Mouse (Mus musculus): Measurements from ENCODE around the gene Col4a5.

Col4a5 gene

DNA sequence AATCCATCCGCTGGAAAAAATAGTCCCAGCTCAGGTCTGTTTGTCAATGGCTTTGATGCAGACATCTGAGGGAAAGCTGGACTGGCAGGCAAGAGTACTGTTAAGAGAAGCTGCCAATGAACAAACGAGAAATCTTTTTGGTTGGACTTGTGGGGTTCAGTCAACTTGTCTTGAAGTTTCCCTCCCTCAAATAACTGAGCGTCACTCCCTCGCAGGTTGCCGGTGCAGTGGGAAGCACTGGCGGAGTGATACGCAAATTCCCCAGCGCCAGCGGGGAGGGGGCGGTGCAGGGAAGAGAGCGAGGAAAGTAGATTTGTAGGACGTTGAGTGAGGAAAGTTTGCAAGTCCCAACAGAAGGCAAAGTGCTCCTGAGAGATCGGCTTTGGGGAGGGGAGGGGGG lies at the start of gene Col4a5:
TSS of gene Col4a5 (plus strand) at position 276 of the 400 bp plus-strand sequence.
- peak; percentile 78 to 89 for DNase-seq

DNA sequence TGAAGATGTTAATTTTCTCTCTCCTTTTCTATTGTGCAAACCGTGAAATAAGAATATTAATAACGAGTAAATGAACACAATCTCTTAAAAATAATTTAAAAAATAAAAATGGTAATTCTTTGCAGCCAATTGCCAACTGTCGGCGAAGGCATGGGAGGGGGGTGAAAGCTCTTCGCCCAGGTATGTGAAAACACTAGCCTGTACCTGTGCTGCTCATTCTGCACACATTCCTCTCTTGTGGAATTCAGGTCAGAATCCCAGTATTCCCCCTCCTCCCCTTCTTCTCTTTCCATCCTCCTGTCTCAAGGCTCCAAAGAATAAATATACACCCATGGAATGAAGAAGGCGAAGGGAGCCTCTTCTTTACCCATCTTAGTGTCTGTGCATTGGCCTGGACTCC lies 38.4 kb upstream of the Col4a5 start:
- DNase-seq = no peak

DNA sequence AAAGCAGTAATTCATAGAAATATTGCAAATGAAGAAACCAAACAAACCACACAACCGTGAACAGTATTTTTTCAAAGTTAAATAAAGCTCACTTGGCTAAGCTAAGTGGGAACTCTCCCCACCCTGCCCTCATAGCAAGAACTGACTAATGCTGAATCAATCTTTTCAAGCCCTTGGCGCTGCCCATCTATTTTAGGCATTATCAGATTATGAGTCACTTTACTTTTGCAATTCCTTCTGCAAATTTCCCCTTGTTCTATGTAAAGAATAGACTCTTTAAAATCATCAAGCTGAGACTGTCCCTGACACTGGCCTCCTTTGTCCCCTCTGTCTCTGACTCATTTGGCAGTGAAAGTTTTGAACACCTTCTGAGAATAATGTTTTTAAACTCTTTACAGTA lies 35.8 kb upstream of the Col4a5 start:
- DNase-seq = no peak

DNA sequence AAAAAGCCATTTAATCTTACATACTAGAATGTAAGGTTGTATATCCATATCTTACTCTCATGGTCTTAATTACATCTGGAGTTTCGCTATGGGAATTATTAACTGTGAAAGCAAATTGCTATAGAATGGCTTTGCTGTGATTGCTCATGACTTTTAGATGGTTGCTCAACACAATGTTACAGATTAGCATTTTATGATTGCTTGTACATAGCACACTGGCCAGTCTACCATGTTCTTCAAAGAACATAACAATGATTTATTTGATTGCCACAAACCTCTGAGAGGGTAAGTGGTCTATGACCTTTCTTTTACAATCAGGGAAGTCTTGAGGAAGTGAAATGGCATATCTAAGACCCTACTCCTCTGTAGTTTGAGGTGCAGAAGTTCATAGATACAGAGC lies 27.2 kb upstream of the Col4a5 start:
- DNase-seq = no peak

DNA sequence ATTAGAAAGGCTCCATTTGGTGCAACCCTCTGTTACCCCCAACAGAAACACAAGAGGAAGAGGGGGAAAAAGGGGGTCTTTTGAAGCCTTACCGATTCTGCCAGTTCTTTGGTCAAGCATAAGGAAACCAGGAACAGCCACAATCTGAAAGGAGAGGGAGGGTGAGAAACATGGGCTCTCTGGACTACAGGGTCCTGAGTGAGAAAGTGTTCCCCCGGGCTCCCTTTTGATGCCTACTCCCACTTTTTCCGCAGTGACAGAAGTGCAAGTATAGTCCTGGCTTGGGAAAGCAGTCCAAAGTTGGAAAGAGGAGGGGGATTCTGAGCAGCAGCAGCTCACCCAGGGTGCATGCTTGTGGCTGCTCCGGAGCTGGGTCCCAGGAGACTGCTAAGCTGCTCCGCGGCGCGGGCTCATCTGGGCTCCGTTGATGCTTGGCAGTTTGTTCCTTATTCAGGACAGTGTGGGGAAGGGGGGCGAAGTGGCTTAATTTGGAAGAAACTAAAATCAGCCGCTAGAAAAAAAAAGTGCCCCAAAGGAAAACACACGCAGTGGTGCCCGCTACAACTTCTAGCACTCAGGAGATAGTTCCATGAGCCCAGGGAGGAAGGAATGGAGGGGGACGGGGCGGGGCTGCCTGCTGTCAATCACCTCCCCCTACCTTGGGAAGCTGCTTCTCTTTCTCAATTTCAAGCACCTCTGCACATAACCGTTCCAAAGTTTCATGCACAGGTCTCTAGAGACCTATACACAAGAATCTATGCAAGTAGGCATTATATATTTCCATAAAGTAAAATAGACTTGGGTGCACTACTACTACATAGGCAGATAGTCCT lies 1.5 kb upstream of the Col4a5 start, which contains the start of gene Col4a6:
TSS of gene Col4a6 (minus strand) at position 607 of the 833 bp plus-strand sequence.
- DNase-seq = peak; percentile 29 to 45

DNA sequence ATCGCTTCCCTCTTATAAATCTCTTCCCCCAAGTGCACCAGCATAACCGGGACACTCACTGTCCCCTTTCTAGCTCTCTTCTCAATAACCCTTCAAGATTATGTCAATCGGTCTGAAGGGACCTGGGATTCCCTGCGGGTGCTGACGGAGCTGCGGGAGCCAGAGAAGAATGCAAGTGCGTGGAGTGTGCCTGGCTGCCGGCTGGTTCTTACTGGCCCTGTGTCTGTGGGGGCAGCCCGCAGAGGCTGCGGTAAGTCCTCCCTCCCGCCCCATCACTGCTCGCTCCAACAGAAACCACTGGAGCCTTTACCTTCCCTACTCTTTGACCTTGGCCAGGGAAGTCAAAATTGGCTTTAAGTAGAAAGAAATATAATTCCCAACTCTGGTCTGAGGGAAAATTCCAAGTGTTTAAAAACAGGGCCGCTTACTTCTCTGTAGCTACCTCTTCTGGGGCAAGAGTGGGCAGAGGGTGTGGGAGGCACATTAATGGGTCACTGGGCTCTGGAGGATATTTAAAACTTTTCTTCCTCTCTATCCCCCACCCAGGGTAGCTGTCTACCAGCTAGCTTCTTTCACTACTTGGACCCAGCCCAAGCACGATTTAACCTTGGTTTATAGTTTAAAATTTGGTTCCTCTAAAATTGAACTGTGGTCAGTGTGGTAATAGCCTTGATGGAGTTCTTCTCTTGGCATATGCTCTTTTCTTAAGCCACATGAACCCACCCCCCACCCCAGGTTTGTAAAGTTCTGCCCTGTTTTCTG lies 562 bp downstream of the Col4a5 start:
- peak; percentile 18 to 54 for DNase-seq

DNA sequence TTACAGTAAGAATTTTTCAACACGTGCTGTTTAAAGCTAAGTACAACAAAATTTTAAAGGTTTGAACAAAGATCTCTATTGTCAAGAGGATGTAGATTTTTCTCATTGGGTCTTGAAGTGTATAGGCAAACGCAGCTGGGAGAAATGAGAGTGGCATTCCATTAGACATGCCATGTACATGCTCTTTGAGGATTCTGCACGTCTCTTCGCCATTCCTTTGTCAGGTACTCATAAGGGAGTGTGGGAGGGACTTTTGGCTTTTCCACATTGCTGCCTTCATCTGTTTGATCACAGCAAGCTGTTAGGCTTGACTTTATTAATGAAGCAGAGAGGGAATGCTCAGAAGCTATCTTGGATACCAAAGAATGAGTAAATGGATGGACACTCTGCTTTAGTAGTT lies 19.4 kb downstream of the Col4a5 start:
- no peak for DNase-seq

DNA sequence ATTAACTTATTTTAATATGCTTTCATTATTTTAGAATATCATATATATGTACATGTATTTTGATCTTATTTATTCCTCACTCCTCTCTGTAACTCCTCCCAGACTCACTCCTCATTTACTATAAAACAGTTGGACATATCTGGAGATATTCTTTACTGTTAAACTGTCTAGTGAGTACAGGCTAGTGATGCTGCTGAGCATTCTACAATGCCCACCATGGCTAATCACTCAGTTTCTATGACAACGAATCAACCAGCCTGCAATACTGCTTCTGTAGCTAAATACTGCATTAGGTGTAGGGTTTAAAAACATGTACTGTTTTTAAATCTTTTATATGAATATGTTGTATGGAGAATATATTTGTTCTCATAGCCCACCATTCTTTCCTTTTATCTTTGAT lies 27.9 kb downstream of the Col4a5 start:
- DNase-seq = no peak

DNA sequence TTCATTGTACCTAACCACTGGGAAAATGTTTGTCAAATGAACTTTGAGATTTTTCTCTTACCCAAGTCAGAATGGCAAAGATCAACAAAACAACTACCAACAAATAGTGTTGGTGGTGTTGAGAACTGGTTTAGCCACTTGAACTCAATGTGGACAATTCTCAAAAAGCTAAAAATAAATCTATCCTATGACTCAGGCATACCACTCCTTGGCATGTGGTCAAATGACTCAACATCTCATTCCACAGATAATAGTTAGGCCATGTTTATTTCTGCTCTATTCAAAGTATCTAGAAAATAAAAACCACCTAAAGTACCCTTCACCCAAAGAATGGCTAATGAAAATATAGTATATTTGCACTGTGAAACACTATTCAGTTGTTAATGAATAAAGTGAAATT lies 58.3 kb downstream of the Col4a5 start:
- DNase-seq = no peak

DNA sequence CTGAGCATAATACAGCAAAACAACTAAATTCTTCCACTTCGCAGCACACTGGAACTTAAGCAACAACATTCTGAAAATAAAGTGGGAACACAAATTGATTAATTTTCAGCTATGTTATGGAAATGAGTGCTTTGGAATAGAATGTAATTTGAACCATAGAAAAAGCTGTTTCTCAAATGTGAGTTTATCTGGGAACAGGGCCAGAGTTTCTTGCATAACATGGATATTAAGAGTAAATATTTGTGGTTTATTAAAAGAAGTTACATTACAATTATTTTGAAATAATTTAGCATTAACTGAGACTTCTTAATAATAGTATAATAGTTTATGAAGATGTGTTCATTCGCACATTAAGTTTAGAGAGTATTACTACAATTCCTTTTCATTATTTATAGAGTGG lies 72.3 kb downstream of the Col4a5 start:
- DNase-seq = no peak

DNA sequence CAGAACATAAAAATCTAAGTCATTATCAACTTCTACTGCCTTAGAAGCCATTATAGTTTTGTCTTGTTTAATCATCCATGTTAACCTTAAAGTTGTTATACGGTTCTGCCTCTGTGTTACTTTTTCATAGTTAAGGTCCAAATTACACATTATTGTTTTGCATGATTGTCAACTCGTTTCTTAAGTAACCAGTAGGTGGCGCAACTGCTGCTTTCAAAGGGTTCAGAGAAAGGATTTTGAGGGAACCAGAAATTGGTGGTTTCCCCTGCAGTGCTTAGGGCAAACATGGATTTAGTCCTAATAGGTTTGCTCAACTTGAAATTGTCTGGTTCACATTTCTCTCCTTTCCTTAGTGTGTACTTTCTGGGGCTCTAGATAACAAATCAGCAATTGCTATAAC lies 115.1 kb downstream of the Col4a5 start:
- peak; percentile 5 to 10 for DNase-seq

DNA sequence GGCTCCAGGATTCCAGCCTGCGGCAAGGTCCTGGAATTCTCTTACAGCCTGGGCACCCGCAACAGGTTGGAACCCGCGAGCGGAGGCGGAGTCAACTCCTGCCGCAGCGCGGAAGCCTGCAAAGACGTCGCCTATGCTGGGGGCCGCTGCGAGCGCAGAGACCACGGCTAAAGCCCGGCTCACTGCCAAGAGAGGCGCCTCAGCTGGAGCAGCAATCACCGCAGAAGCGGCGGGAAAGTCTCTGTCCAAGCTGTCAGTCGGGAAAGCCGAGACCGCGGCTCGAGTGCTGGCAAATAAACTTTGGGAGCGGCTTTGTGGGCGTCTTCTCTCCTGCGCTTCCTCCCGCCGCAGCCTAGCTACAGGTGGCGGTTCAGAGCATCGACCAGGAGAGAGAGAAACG lies 246.5 kb downstream of the Col4a5 start:
- DNase-seq = peak; percentile 27 to 40

DNA sequence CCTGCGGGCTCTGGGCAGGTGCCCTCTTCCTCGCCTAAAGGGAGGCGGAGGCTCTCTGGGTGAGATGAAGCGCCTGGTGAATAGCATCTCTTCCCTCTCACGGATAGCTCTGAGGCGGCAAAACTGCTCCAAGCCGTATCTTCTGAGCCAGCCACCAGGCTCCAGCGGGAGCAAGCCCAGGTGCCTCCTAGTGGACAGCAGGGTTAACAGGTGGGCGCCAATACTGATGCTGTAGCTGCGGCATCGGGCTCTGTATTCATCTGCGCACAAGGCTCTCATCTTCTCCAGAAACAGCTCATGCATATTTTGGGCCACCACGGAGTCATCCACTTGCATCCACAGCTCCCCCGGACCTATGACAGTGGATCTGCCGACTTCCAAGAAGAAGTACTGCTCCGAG lies 248.8 kb downstream of the Col4a5 start:
- DNase-seq = peak; percentile 24 to 46

DNA sequence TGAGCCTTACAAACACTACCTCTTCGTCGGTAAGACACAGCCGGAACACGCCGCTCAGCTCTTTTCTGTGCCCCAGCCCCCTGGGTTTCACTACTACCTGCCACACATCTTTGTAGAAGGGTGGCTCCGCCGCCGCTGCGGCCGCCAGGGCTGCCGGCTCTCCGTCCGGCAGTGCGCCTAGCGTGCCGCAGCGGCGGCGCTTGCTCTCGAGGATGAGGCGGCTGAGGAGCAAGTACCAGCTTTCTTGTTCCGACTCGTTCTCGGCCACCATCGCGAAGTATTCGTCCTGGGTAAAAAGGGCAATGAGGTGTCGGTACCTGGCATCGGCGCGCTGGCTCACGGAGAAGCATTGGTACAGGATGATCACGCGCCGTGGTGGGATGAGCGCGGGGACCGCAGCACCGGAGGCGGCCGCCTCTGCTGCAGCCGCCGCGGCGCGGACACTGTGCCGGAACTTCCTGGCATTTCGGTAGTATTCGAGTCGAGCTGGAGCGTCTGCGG lies 249.3 kb downstream of the Col4a5 start:
- peak; percentile 11 to 27 for DNase-seq

DNA sequence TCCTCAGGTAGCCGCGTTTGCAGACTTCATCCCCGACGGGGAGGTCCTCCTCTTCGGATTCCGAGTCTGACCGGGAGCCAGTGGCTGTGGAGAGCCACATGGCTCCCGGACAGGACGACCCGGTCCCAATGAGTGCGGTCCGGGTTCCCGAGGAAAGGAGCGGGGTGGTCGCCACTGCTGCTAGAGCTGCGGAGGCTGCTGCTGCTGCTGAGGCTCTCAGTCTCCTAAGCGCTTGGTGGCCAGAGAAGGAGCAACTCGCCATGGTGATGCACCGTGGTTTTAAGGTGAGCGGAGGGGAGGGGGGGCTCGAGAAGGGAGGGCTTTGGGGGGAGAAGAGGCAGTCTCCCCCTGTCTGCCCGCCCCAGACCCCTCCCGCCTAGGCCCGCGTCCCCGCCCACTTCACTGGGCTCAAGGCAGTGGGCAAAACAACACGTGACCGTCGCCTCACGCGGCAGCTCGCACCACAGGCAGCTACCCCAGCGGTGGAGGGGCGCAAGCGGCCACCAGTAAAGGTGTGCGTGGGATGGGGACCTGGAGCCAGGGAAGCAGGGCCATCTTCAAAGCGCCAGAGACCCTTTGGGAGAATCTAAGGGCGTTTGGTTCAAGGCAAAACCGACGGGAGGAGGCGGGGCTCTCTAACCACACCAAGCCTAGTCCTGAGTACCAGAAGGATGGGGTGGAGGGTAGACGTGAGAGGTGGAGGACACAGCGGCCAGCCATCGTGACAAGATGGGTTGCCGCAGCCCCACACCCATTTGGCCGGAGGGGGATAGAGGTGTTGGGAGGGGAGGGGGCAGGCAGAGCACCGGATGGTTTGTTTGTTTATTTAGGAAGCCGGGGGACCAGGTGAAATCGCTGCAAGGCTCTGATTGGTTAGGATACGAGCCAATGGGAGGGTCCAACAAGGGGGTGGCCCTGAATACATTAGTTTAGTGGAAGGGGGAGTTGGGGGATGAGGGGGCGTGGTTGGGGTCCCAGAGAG lies 250.0 kb downstream of the Col4a5 start, which contains the start of gene Irs4:
TSS of gene Irs4 (minus strand) at position 327 of the 982 bp plus-strand sequence.
- peak; percentile 7 to 30 for DNase-seq

DNA sequence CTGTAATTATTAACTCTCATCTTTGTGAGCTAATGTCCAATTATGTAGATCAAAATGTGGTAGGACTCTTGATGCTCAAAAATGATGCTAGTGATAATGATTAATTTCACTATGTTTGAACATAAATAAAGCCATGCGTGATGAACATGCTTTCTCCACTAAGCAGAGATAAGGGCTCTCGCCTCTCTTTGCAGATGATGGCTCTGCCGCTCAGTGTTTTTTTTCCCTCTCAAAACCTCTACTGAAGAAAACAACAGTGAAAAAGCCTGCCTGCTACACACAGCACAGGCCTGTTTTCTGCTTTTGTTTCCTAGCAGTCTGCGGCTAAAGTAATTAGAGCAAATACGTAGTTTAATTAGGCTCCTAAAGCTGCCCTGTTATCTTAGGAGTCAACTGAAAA lies 254.4 kb downstream of the Col4a5 start:
- DNase-seq = no peak

Data from kidney, postnatal 4 days (tissue).